In the genomic region with DNA sequence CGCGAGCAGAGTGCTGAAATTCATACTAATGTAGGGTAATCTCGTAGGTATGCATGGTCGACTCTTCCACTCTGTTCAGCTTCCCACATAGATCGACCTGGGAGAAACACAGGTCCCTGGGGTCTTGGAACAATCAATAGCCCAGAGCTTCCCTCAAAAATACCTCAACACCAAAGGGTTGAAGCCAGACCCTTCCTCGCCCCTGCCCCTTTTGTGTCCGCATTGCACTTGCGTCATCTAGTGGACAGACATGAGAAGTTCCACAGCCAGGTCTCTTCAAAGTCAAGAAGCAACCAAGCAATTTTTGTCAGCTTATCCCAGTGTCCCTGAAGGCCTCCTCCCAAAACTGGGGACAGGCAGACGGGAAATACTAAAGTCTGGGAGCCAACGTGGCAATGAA, we compare ENCODE assay signal across 8 mouse cellular contexts.
DNase-seq lines count a peak whose midpoint lies in the region; ATAC-seq and TF ChIP-seq lines count a peak whose summit lies in the region.

No protein-coding gene starts in this region.

- no peak for DNase-seq in heart, adult 18-20 months
- DNase-seq in ES-CJ7 (ENCODE audit: low read depth, low spot score), result peak; percentile 56
- peak; percentile 9 for DNase-seq in embryonic facial prominence, embryonic 14.5 days (ENCODE audit: low spot score)
- DNase-seq in limb, embryonic 10.5 days (ENCODE audit: low spot score), result peak; percentile 55
- DNase-seq in testis, postnatal 14 days (ENCODE audit: low spot score), result no peak
- no peak for DNase-seq in adrenal gland, postnatal 36 days

- peak; percentile 58; the same call in 1 of the 2 replicates for TF ChIP-seq CTCF in small intestine, adult 2 months (IDR thresholded peaks at IDR 0.05; ENCODE audit: extremely low read depth, insufficient read length, insufficient replicate concordance, low read depth, low read length)

- H3K4me3 ChIP-seq in heart, embryonic 14.5 days (ENCODE audit: control insufficient read depth in 1 of 2, insufficient read depth in 1 of 2, low read depth in 1 of 2, low read length in 2 of 2), result 0 out of 4 replicates have a peak overlapping the region, but pooled peaks of 1 of the 2 experiments have one; percentile 18
- H3K4me3 ChIP-seq in embryonic facial prominence, embryonic 14.5 days (ENCODE audit: low read depth, low read length), result no peak overlapping the region
- no peak overlapping the region for H3K4me3 ChIP-seq in limb, embryonic 10.5 days
- H3K4me3 ChIP-seq in small intestine, adult 2 months (ENCODE audit: low read depth, low read length), result no peak overlapping the region

- no peaks in the 10 kb centered on the region for H3K9me3 ChIP-seq in heart, embryonic 14.5 days (ENCODE audit: control insufficient read depth, low read length)
- H3K9me3 ChIP-seq in embryonic facial prominence, embryonic 14.5 days (ENCODE audit: control insufficient read depth, low read length), result no peaks in the 10 kb centered on the region
- no peaks in the 10 kb centered on the region for H3K9me3 ChIP-seq in limb, embryonic 10.5 days (replicated peaks)

- whole genome bisulfite sequencing in heart, embryonic 14.5 days, result 23% methylated on average over 10 of the region's 10 CpGs
- WGBS in embryonic facial prominence, embryonic 14.5 days, result 19% methylated on average over 10 of the region's 10 CpGs
- WGBS in limb, embryonic 10.5 days, result 29% methylated on average over 10 of the region's 10 CpGs
- WGBS in small intestine, adult 2 months, result 16% methylated on average over 10 of the region's 10 CpGs

- H3K27ac ChIP-seq in heart, embryonic 14.5 days (replicated peaks in 1 of 2; ENCODE audit: control insufficient read depth in 1 of 2, insufficient read depth in 1 of 2, low read depth in 2 of 2, low read length in 2 of 2), result no peak overlapping the region
- no peak overlapping the region for H3K27ac ChIP-seq in embryonic facial prominence, embryonic 14.5 days (replicated peaks; ENCODE audit: low read depth, low read length)
- H3K27ac ChIP-seq in limb, embryonic 10.5 days, result no peak overlapping the region
- H3K27ac ChIP-seq in small intestine, adult 2 months (ENCODE audit: insufficient read depth, low read depth, low read length), result no peak overlapping the region

- no peak overlapping the region; the same call in 1 of the 2 replicates for H3K9ac ChIP-seq in heart, embryonic 14.5 days (ENCODE audit: low read length)
- no peak overlapping the region for H3K9ac ChIP-seq in embryonic facial prominence, embryonic 14.5 days (ENCODE audit: low read depth, low read length)

- peaks cover 2 to 7% of the 10 kb centered on the region in 2 experiments; a peak in 1 of 4 replicates for H3K4me1 ChIP-seq in heart, embryonic 14.5 days (ENCODE audit: control insufficient read depth in 2 of 2, insufficient read depth in 2 of 2, low read length in 2 of 2)
- no peaks in the 10 kb centered on the region for H3K4me1 ChIP-seq in embryonic facial prominence, embryonic 14.5 days (ENCODE audit: control insufficient read depth, insufficient read depth, low read length)
- no peaks in the 10 kb centered on the region for H3K4me1 ChIP-seq in limb, embryonic 10.5 days
- H3K4me1 ChIP-seq in small intestine, adult 2 months (ENCODE audit: control insufficient read depth, insufficient read depth, insufficient read length, low read length), result no peaks in the 10 kb centered on the region

- ATAC-seq in heart, embryonic 14.5 days (ENCODE audit: insufficient number of reproducible peaks, insufficient read depth, low FRiP score, low read depth), result no peak
- no peak for ATAC-seq in embryonic facial prominence, embryonic 14.5 days (ENCODE audit: low read depth)

- no peak for TF ChIP-seq POLR2A in small intestine, adult 2 months (IDR thresholded peaks at IDR 0.05; ENCODE audit: low read depth, low read length)

- H3K27me3 ChIP-seq in heart, embryonic 14.5 days (ENCODE audit: control insufficient read depth, insufficient read depth, low read length), result no peaks in the 10 kb centered on the region
- no peaks in the 10 kb centered on the region for H3K27me3 ChIP-seq in embryonic facial prominence, embryonic 14.5 days (replicated peaks; ENCODE audit: control insufficient read depth, insufficient read depth, low read length)
- H3K27me3 ChIP-seq in limb, embryonic 10.5 days (ENCODE audit: low read depth, poor library complexity, severe bottlenecking), result no peaks in the 10 kb centered on the region
- no peaks in the 10 kb centered on the region for H3K27me3 ChIP-seq in small intestine, adult 2 months (ENCODE audit: control insufficient read depth, insufficient read depth, low read length)

- H3K4me2 ChIP-seq in heart, embryonic 14.5 days (ENCODE audit: low read length), result peak overlapping the region; percentile 52
- H3K4me2 ChIP-seq in embryonic facial prominence, embryonic 14.5 days (ENCODE audit: low read depth, low read length), result no peak overlapping the region

- no peaks in the 10 kb centered on the region for H3K36me3 ChIP-seq in heart, embryonic 14.5 days (ENCODE audit: control insufficient read depth, insufficient read depth, low read length)
- H3K36me3 ChIP-seq in embryonic facial prominence, embryonic 14.5 days (ENCODE audit: control insufficient read depth, insufficient read depth, low read length), result no peaks in the 10 kb centered on the region
- H3K36me3 ChIP-seq in limb, embryonic 10.5 days, result no peaks in the 10 kb centered on the region
- H3K36me3 ChIP-seq in small intestine, adult 2 months (ENCODE audit: control insufficient read depth, insufficient read depth, low read length), result no peaks in the 10 kb centered on the region

Comparison
In these comparisons a context has a peak if more than half of its experiments do, and no peak if none do; other contexts are left out.
1. DNase-seq: peak in ES-CJ7 (single experiment), embryonic facial prominence, embryonic 14.5 days (single experiment) and limb, embryonic 10.5 days (single experiment); none in heart, adult 18-20 months (0 of 2), testis, postnatal 14 days (single experiment) and adrenal gland, postnatal 36 days (0 of 2).